Mouse (Mus musculus): ENCODE results near the gene Asb3.

The Asb3 gene

GRCm38 (mm10) chr11:30885171-30885871 is at the start of gene Asb3, which contains the start of gene Gpr75:
TSS of gene Asb3 (plus strand) at chr11:30885416.
TSS of gene Gpr75 (plus strand) at chr11:30885358.
- DNase-seq (ENCODE audit: low spot score): peak; percentile 66

GRCm38 (mm10) chr11:30838793-30839192 is 46.4 kb upstream of the Asb3 start:
- no peak for DNase-seq (ENCODE audit: low spot score)

- DNase-seq (ENCODE audit: low spot score): no peak
Observed at GRCm38 (mm10) chr11:30844355-30844754, 40.9 kb upstream of the Asb3 start.

- no peak for DNase-seq (ENCODE audit: low spot score)
Observed at GRCm38 (mm10) chr11:30872425-30872824, 12.8 kb upstream of the Asb3 start.

GRCm38 (mm10) chr11:30888153-30888552 is 2.9 kb downstream of the Asb3 start:
- DNase-seq (ENCODE audit: low spot score): no peak

- DNase-seq (ENCODE audit: low spot score): no peak
Observed at GRCm38 (mm10) chr11:30896201-30896600, 11.0 kb downstream of the Asb3 start.

- no peak for DNase-seq (ENCODE audit: low spot score)
Observed at GRCm38 (mm10) chr11:30899312-30899711, 14.1 kb downstream of the Asb3 start.

GRCm38 (mm10) chr11:30912311-30912710 is 27.1 kb downstream of the Asb3 start:
- no peak for DNase-seq (ENCODE audit: low spot score)

GRCm38 (mm10) chr11:30920641-30921040 is 35.4 kb downstream of the Asb3 start:
- DNase-seq (ENCODE audit: low spot score): no peak

GRCm38 (mm10) chr11:30923283-30923682 is 38.1 kb downstream of the Asb3 start:
- DNase-seq (ENCODE audit: low spot score): no peak

GRCm38 (mm10) chr11:30928079-30928478 is 42.9 kb downstream of the Asb3 start:
- no peak for DNase-seq (ENCODE audit: low spot score)

GRCm38 (mm10) chr11:30928498-30928897 is 43.3 kb downstream of the Asb3 start:
- no peak for DNase-seq (ENCODE audit: low spot score)

- DNase-seq (ENCODE audit: low spot score): no peak
Observed at GRCm38 (mm10) chr11:30943522-30943921, 58.3 kb downstream of the Asb3 start.

GRCm38 (mm10) chr11:30952829-30953228 is 67.6 kb downstream of the Asb3 start:
- DNase-seq (ENCODE audit: low spot score): no peak

- peak; percentile 63 for DNase-seq (ENCODE audit: low spot score)
Observed at GRCm38 (mm10) chr11:30953469-30954154, 68.4 kb downstream of the Asb3 start.

GRCm38 (mm10) chr11:30954279-30954725 is 69.1 kb downstream of the Asb3 start, which contains the start of gene Erlec1:
TSS of gene Erlec1 (minus strand) at chr11:30954335.
- peak; percentile 95 for DNase-seq (ENCODE audit: low spot score)

GRCm38 (mm10) chr11:30985237-30985636 is 100.0 kb downstream of the Asb3 start:
- no peak for DNase-seq (ENCODE audit: low spot score)

GRCm38 (mm10) chr11:30985877-30986624 is 100.8 kb downstream of the Asb3 start, which contains the start of gene Chac2:
TSS of gene Chac2 (minus strand) at chr11:30986350.
- DNase-seq (ENCODE audit: low spot score): peak; percentile 80

GRCm38 (mm10) chr11:30986625-30987017 is 101.4 kb downstream of the Asb3 start:
- DNase-seq (ENCODE audit: low spot score): peak; percentile 7

GRCm38 (mm10) chr11:30996670-30997069 is 111.5 kb downstream of the Asb3 start:
- DNase-seq (ENCODE audit: low spot score): no peak

GRCm38 (mm10) chr11:30998199-30998598 is 113.0 kb downstream of the Asb3 start:
- no peak for DNase-seq (ENCODE audit: low spot score)

- DNase-seq (ENCODE audit: low spot score): no peak
Observed at GRCm38 (mm10) chr11:30998704-30999103, 113.5 kb downstream of the Asb3 start.
